Mouse (Mus musculus) cerebellum, adult 2 months (tissue): ENCODE measurements around the gene Mpc1. TPM values are rescaled to one million over a fixed set of nuclear protein-coding genes. Genes with fewer than 3 reads are reported as not detected.
A peak's percentile ranks its signal among the peaks of the same experiment; 100 is the strongest.

ENCODE experiments used
- DNase-seq, 2 experiments: peaks; one replicate each; pipeline ENCODE4 v3.0.0; 2021
- H3K27ac ChIP-seq: fragments of 200-500 bp; 2 replicates; pipeline ENCODE4 v1.5.1; 2012; ENCODE audit warnings: low read length, control low read depth, inconsistent platforms; ENCODE audit not compliant: insufficient read depth
- H3K27me3 ChIP-seq: fragments of 200-500 bp; 2 replicates; pipeline ENCODE4 v1.6.1; 2012; ENCODE audit warnings: inconsistent platforms, mild to moderate bottlenecking, low read length, moderate library complexity; ENCODE audit not compliant: control insufficient read depth, insufficient read depth
- H3K4me1 ChIP-seq: fragments of 200-500 bp; 2 replicates; pipeline ENCODE4 v1.6.1; 2011; ENCODE audit warnings: low read length; ENCODE audit not compliant: control insufficient read depth, insufficient read depth
- H3K4me3 ChIP-seq: fragments of 200-500 bp; replicated peaks from 2 replicates; pipeline ENCODE3; 2011; ENCODE audit warnings: mild to moderate bottlenecking, low read depth, low read length, control low read depth; ENCODE audit not compliant: insufficient read depth
- CTCF ChIP-seq: fragments of 200-500 bp; IDR thresholded peaks from 2 replicates; pipeline ENCODE4 v1.5.1; 2011; ENCODE audit warnings: low read depth, mild to moderate bottlenecking, control low read depth, low read length, moderate library complexity, borderline replicate concordance; ENCODE audit not compliant: insufficient read depth
- POLR2A ChIP-seq: fragments of 200-500 bp; IDR thresholded peaks from 2 replicates; pipeline ENCODE4 v1.6.1; 2011; ENCODE audit warnings: low read length, control low read depth, borderline replicate concordance; ENCODE audit not compliant: insufficient read depth
- WGBS: fragments of 180-500 bp; shearing (Covaris S2); methylation state at CpG from one replicate; pipeline ENCODE4 v1.1.7; 2018; 5-methylcytosine and 5-hydroxymethylcytosine counted together
- polyA plus RNA-seq: library from polyadenylated mRNA; depleted of rRNA; stranded (reverse); fragments of >200 nt; gene quantifications from 2 replicates; pipeline ENCODE4 v1.2.3, GENCODE M21; 2012; rRNA removed

The Mpc1 gene
- polyA plus RNA-seq, 1 experiment, result 528 TPM

DNA sequence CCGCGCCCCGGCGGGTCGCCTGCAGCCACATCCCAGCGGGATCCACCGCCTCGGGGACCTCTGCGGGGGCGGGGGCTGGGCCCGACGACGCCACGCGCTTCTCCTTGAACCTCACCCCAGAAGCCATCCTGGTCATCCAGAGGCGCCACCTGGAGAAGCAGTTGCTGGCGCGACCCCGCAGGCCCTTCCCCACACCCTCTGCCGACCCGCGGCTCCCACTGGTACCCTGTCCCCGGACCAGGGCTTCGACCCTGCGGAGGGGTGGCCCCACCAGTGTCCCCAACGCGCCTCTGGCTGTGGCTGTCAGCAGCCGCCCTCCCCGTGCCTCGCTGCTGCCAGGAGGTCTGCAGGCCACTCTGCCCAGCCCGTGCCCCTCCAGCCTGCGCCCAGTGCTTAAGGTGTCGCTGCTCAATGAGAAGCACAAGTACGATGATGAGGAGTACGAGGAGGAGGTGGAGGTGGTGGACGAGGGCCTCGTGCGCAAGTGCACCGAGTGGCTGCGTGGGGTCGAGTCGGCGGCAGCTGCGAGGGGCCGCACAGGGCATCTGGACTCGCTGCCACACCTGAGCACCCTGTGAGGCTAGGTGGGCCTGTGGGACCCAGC is 58.8 kb downstream of the Mpc1 start:
- Histone ChIP-seq H3K4me1 (0 out of 2 replicates have a peak, but pooled peaks cover 3% of the 10 kb centered on the region), H3K27me3 (no peaks in the 10 kb centered on the region), H3K4me3 (peak overlapping the region; percentile 67), H3K27ac (peak overlapping the region; percentile 3; the same call in 1 of the 2 replicates)
- TF ChIP-seq POLR2A (no peak), CTCF (no peak)
- 13% methylated on average over 46 of the region's 46 CpGs for WGBS
- peak; percentile 14 to 48 for DNase-seq

DNA sequence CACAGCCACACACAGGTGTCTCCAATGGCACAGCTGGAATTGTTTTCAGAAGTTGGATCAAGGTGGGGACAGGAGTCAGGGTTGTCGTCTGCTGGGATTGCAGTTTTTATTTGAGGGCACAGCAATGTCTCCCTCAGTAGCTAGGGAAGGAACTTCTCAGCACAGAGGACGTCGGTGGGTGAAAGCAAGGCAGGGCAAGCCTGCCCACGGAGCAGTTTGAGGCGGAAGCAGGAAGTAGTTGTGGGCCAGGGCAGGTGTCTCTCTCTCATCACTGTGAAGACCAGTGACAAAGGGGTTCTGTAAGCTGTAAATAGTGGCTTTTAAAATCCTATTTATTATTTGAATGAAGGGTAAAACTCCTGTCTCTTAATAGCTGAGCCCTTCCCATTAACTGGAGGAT is 60.0 kb downstream of the Mpc1 start:
- TF ChIP-seq CTCF, result no peak
- no peak for TF ChIP-seq POLR2A
- Histone ChIP-seq H3K27ac (no peak overlapping the region), H3K4me1 (0 out of 2 replicates have a peak, but pooled peaks cover 3% of the 10 kb centered on the region), H3K27me3 (no peaks in the 10 kb centered on the region), H3K4me3 (no peak overlapping the region)
- DNase-seq, result no peak
- 74% methylated on average over 5 of the region's 5 CpGs for WGBS

DNA sequence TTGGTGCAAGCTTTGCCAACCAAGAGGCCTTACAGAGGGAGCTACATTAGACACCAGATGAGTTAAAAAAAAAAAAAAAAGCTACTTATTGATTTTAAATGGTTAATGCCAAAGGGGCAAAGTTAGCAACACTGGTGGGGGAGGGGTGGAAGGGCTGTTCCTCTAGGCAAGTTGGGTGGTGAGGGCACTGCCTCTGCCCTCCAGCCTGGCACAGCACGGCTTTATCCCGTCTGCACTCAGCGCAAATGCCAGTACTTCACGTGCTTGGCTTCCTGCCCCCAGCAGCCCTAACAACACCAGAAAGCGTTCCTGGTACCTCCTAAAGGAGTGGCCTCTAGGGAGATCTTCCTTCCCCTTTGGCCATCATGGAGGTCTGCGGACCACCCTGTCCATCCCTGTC is 60.7 kb downstream of the Mpc1 start:
- Histone ChIP-seq H3K4me1 (0 out of 2 replicates have a peak, but pooled peaks cover 3% of the 10 kb centered on the region), H3K27ac (no peak overlapping the region; the same call in 1 of the 2 replicates), H3K27me3 (no peaks in the 10 kb centered on the region), H3K4me3 (no peak overlapping the region)
- DNase-seq, result peak in 1 of 2 experiments; percentile 15
- WGBS, result 46% methylated on average over 6 of the region's 6 CpGs
- TF ChIP-seq POLR2A (no peak), CTCF (no peak)

Other genes with a start within 250 kb of the Mpc1 start
- gene Gm49673, start 135.1 kb upstream of the Mpc1 start, polyA plus RNA-seq, result 0.89 and 1.7 TPM in 2 replicates
- 11.3 and 13.7 TPM in 2 replicates for gene Rnaset2a, start 134.8 kb upstream of the Mpc1 start, polyA plus RNA-seq
- 19.3 and 20.5 TPM in 2 replicates for gene Fgfr1op, start 117.4 kb upstream of the Mpc1 start, polyA plus RNA-seq
- gene Ccr6, start 46.9 kb upstream of the Mpc1 start, polyA plus RNA-seq, result not detected in 2 replicates
- 116 and 118 TPM in 2 replicates for gene Sft2d1, start 28.2 kb downstream of the Mpc1 start, polyA plus RNA-seq
- gene Prr18, start 54.6 kb downstream of the Mpc1 start, polyA plus RNA-seq, result 57.9 and 78.1 TPM in 2 replicates
- 0.80 and 1.0 TPM in 2 replicates for gene T2, start 73.1 kb downstream of the Mpc1 start, polyA plus RNA-seq
- gene T, start 151.5 kb downstream of the Mpc1 start, polyA plus RNA-seq, result 0.15 TPM in 1 of 2 replicates, not detected in the other
- 31.9 and 40.9 TPM in 2 replicates for gene Pde10a, start 242.5 kb downstream of the Mpc1 start, polyA plus RNA-seq